Mouse (Mus musculus) spleen, adult 2 months (tissue): ENCODE data around the gene Yipf6. TPM values are rescaled to one million over a fixed set of nuclear protein-coding genes. Genes with fewer than 3 reads are reported as not detected.
A peak's percentile ranks its signal among the peaks of the same experiment; 100 is the strongest.
"Not testable (repeated sequence)": the region's sequence is repeated elsewhere in the genome, so short reads cannot be mapped to it uniquely, and the experiment has no call there.

ENCODE experiments used
- DNase-seq, 2 experiments: peaks; one replicate each; pipeline versions ENCODE4 v3.0.0 to v3.0.0-alpha.2; 2012 to 2021; ENCODE audit warnings: low spot score in 2 of 2, low read depth in 1 of 2
- H3K27ac ChIP-seq: fragments of 200-500 bp; 2 replicates; pipeline ENCODE4 v1.5.1; 2012; ENCODE audit warnings: low read length, inconsistent platforms; ENCODE audit not compliant: insufficient read depth
- H3K27me3 ChIP-seq: fragments of 200-500 bp; 2 replicates; pipeline ENCODE4 v1.6.1; 2012; ENCODE audit warnings: mild to moderate bottlenecking, moderate library complexity, low read length, inconsistent platforms; ENCODE audit not compliant: control insufficient read depth, insufficient read depth
- H3K36me3 ChIP-seq: fragments of 200-500 bp; 2 replicates; pipeline ENCODE4 v1.6.1; 2012; ENCODE audit warnings: mild to moderate bottlenecking, low read length, inconsistent platforms; ENCODE audit not compliant: control insufficient read depth, insufficient read depth
- H3K4me1 ChIP-seq: fragments of 200-500 bp; 2 replicates; pipeline ENCODE4 v1.6.1; 2011; ENCODE audit warnings: inconsistent platforms; ENCODE audit not compliant: control insufficient read depth, insufficient read depth, insufficient read length
- H3K4me3 ChIP-seq: fragments of 200-500 bp; 2 replicates; pipeline ENCODE4 v1.5.1; 2011; ENCODE audit warnings: mild to moderate bottlenecking, inconsistent platforms; ENCODE audit not compliant: insufficient read depth, insufficient read length; ENCODE audit errors: extremely low read depth
- CTCF ChIP-seq: fragments of 200-500 bp; IDR thresholded peaks from 2 replicates; pipeline ENCODE4 v1.5.1; 2011; ENCODE audit warnings: mild to moderate bottlenecking, inconsistent platforms; ENCODE audit not compliant: insufficient read depth, insufficient read length, insufficient replicate concordance; ENCODE audit errors: extremely low read depth
- POLR2A ChIP-seq: fragments of 200-500 bp; IDR thresholded peaks from 2 replicates; pipeline ENCODE4 v1.6.1; 2011; ENCODE audit warnings: low read depth, low read length, inconsistent platforms
- WGBS: fragments of 180-500 bp; shearing (Covaris S2); methylation state at CpG from one replicate; pipeline ENCODE4 v1.1.7; 2018; 5-methylcytosine and 5-hydroxymethylcytosine counted together
- polyA plus RNA-seq: library from polyadenylated mRNA; depleted of rRNA; stranded (reverse); fragments of >200 nt; gene quantifications from 2 replicates; pipeline ENCODE4 v1.2.3, GENCODE M21; 2012

The Yipf6 gene
- polyA plus RNA-seq, 1 experiment, result 7.5 TPM

GRCm38 (mm10) chrX:98936707-98937554 is 815 bp downstream of the Yipf6 start:
- peak overlapping the region; percentile 98 for H3K4me3 ChIP-seq
- WGBS, result 39% methylated on average over 66 of the region's 66 CpGs
- no peak for TF ChIP-seq POLR2A
- no peak for TF ChIP-seq CTCF
- no peaks in the 10 kb centered on the region for H3K27me3 ChIP-seq
- peak overlapping the region; percentile 93 for H3K27ac ChIP-seq
- peaks cover 3% of the 10 kb centered on the region; the same call in 1 of the 2 replicates for H3K4me1 ChIP-seq
- DNase-seq, result peak; percentile 74 to 81
- no peaks in the 10 kb centered on the region for H3K36me3 ChIP-seq

GRCm38 (mm10) chrX:98937555-98938294 is 1.6 kb downstream of the Yipf6 start:
- DNase-seq, result peak; percentile 76 to 90
- TF ChIP-seq CTCF, result peak; percentile 71
- no peak for TF ChIP-seq POLR2A
- peaks cover 3% of the 10 kb centered on the region; the same call in 1 of the 2 replicates for H3K4me1 ChIP-seq
- H3K4me3 ChIP-seq, result peak overlapping the region; percentile 98
- H3K36me3 ChIP-seq, result no peaks in the 10 kb centered on the region
- H3K27ac ChIP-seq, result peak overlapping the region; percentile 93
- WGBS, result 27% methylated on average over 57 of the region's 57 CpGs
- H3K27me3 ChIP-seq, result no peaks in the 10 kb centered on the region

GRCm38 (mm10) chrX:98953941-98954340 is 17.8 kb downstream of the Yipf6 start:
- Histone ChIP-seq H3K4me1 (no peaks in the 10 kb centered on the region), H3K36me3 (no peaks in the 10 kb centered on the region), H3K27me3 (no peaks in the 10 kb centered on the region), H3K27ac (no peak overlapping the region), H3K4me3 (no peak overlapping the region)
- DNase-seq, result peak in 1 of 2 experiments; percentile 6
- TF ChIP-seq CTCF, result peak; percentile 26; the same call in 1 of the 2 replicates
- TF ChIP-seq POLR2A, result no peak
- WGBS, result 29% methylated on average over 6 of the region's 6 CpGs

GRCm38 (mm10) chrX:98958287-98958686 is 22.2 kb downstream of the Yipf6 start:
- Histone ChIP-seq H3K4me3 (no peak overlapping the region), H3K27ac (no peak overlapping the region), H3K4me1 (no peaks in the 10 kb centered on the region), H3K36me3 (no peaks in the 10 kb centered on the region), H3K27me3 (no peaks in the 10 kb centered on the region)
- TF ChIP-seq POLR2A (no peak), CTCF (no peak)
- 82% methylated on average over 9 of the region's 9 CpGs for WGBS
- no peak for DNase-seq

- WGBS, result 67% methylated on average over 4 of the region's 4 CpGs
- no peaks in the 10 kb centered on the region for H3K4me1 ChIP-seq
- no peak overlapping the region for H3K4me3 ChIP-seq
- no peak overlapping the region for H3K27ac ChIP-seq
- no peaks in the 10 kb centered on the region for H3K27me3 ChIP-seq
- no peak for DNase-seq
- TF ChIP-seq CTCF (no peak), POLR2A (no peak)
- H3K36me3 ChIP-seq, result no peaks in the 10 kb centered on the region
Measured at GRCm38 (mm10) chrX:98959050-98959449, 22.9 kb downstream of the Yipf6 start.

GRCm38 (mm10) chrX:98963742-98964141 is 27.6 kb downstream of the Yipf6 start:
- no peak overlapping the region for H3K27ac ChIP-seq
- H3K36me3 ChIP-seq, result no peaks in the 10 kb centered on the region
- H3K4me1 ChIP-seq, result no peaks in the 10 kb centered on the region
- no peaks in the 10 kb centered on the region for H3K27me3 ChIP-seq
- DNase-seq, result no peak
- TF ChIP-seq POLR2A (no peak), CTCF (no peak)
- no peak overlapping the region for H3K4me3 ChIP-seq

GRCm38 (mm10) chrX:98964513-98964912 is 28.4 kb downstream of the Yipf6 start:
- H3K4me1 ChIP-seq, result no peaks in the 10 kb centered on the region
- no peaks in the 10 kb centered on the region for H3K36me3 ChIP-seq
- H3K4me3 ChIP-seq, result no peak overlapping the region
- TF ChIP-seq POLR2A (no peak), CTCF (no peak)
- H3K27me3 ChIP-seq, result no peaks in the 10 kb centered on the region
- H3K27ac ChIP-seq, result no peak overlapping the region
- DNase-seq, result no peak

GRCm38 (mm10) chrX:98986611-98987010 is 50.5 kb downstream of the Yipf6 start:
- H3K4me1 ChIP-seq, H3K27ac ChIP-seq, H3K27me3 ChIP-seq, DNase-seq, H3K4me3 ChIP-seq, H3K36me3 ChIP-seq: not testable (repeated sequence)
- WGBS, result 49% methylated on average over 5 of the region's 5 CpGs
